Mouse (Mus musculus): ENCODE data around the gene Lamc3. TPM values are rescaled to one million over a fixed set of nuclear protein-coding genes. Genes with fewer than 3 reads are reported as not detected.

Lamc3 gene
- total and polyA plus RNA-seq, 3 experiments = 0.36 to 2.3 (median 0.57) TPM

GRCm38 (mm10) chr2:31943011-31943410 is 55.9 kb downstream of the Lamc3 start:
- intact Hi-C loops (cut with DNase I) = no loop called here
- Histone ChIP-seq H3K79me2 (replicated peaks; ENCODE audit: control insufficient read depth, insufficient read depth, low read length) (no peaks in the 10 kb centered on the region), H3K9ac (ENCODE audit: low read depth, low read length) (no peak overlapping the region), H3K4me1 (ENCODE audit: control insufficient read depth, insufficient read depth, low read length) (no peaks in the 10 kb centered on the region), H3K27me3 (ENCODE audit: control insufficient read depth, insufficient read depth, low read length) (no peaks in the 10 kb centered on the region), H3K27ac (no peak overlapping the region), H3K36me3 (ENCODE audit: control insufficient read depth, insufficient read depth, low read length) (no peaks in the 10 kb centered on the region), H3K4me3 (no peak overlapping the region)
- DNase-seq = no peak
- TF ChIP-seq CTCF (IDR thresholded peaks at IDR 0.05) (no peak), EP300 (IDR thresholded peaks at IDR 0.05; ENCODE audit: insufficient read depth, low read depth, low read length) (no peak), POLR2A (IDR thresholded peaks at IDR 0.05; ENCODE audit: insufficient read depth, low read depth, low read length) (no peak)
- WGBS = 65% methylated on average over 4 of the region's 4 CpGs

GRCm38 (mm10) chr2:31945580-31945979 is 58.5 kb downstream of the Lamc3 start:
- Histone ChIP-seq H3K79me2 (replicated peaks; ENCODE audit: control insufficient read depth, insufficient read depth, low read length) (no peaks in the 10 kb centered on the region), H3K36me3 (ENCODE audit: control insufficient read depth, insufficient read depth, low read length) (no peaks in the 10 kb centered on the region), H3K9ac (ENCODE audit: low read depth, low read length) (no peak overlapping the region), H3K4me3 (no peak overlapping the region), H3K27me3 (ENCODE audit: control insufficient read depth, insufficient read depth, low read length) (no peaks in the 10 kb centered on the region), H3K4me1 (ENCODE audit: control insufficient read depth, insufficient read depth, low read length) (no peaks in the 10 kb centered on the region), H3K27ac (no peak overlapping the region)
- WGBS = 55% methylated on average over 2 of the region's 2 CpGs
- TF ChIP-seq POLR2A (IDR thresholded peaks at IDR 0.05; ENCODE audit: insufficient read depth, low read depth, low read length) = no peak
- intact Hi-C loops (cut with DNase I) = no loop called here
- no peak for DNase-seq

GRCm38 (mm10) chr2:31948392-31948791 is 61.3 kb downstream of the Lamc3 start:
- no peak overlapping the region for H3K4me3 ChIP-seq
- no peaks in the 10 kb centered on the region for H3K4me1 ChIP-seq (ENCODE audit: control insufficient read depth, insufficient read depth, low read length)
- H3K27me3 ChIP-seq (ENCODE audit: control insufficient read depth, insufficient read depth, low read length) = no peaks in the 10 kb centered on the region
- no peak overlapping the region for H3K27ac ChIP-seq
- peak; percentile 53 to 70 for DNase-seq
- no peak for TF ChIP-seq POLR2A (IDR thresholded peaks at IDR 0.05; ENCODE audit: insufficient read depth, low read depth, low read length)
- TF ChIP-seq CTCF (IDR thresholded peaks at IDR 0.05) = peak; percentile 31
- no peak for TF ChIP-seq EP300 (IDR thresholded peaks at IDR 0.05; ENCODE audit: insufficient read depth, low read depth, low read length)
- H3K36me3 ChIP-seq (ENCODE audit: control insufficient read depth, insufficient read depth, low read length) = no peaks in the 10 kb centered on the region
- H3K79me2 ChIP-seq (replicated peaks; ENCODE audit: control insufficient read depth, insufficient read depth, low read length) = no peaks in the 10 kb centered on the region
- WGBS = 57% methylated on average over 6 of the region's 6 CpGs
- intact Hi-C loops (cut with DNase I) = no loop called here
- no peak overlapping the region for H3K9ac ChIP-seq (ENCODE audit: low read depth, low read length)

- WGBS = 63% methylated on average over 6 of the region's 6 CpGs
- no peak overlapping the region for H3K9ac ChIP-seq (ENCODE audit: low read depth, low read length)
- no peak overlapping the region for H3K27ac ChIP-seq
- H3K36me3 ChIP-seq (ENCODE audit: control insufficient read depth, insufficient read depth, low read length) = no peaks in the 10 kb centered on the region
- no peak overlapping the region for H3K4me3 ChIP-seq
- TF ChIP-seq POLR2A (IDR thresholded peaks at IDR 0.05; ENCODE audit: insufficient read depth, low read depth, low read length) (no peak), EP300 (IDR thresholded peaks at IDR 0.05; ENCODE audit: insufficient read depth, low read depth, low read length) (no peak), CTCF (IDR thresholded peaks at IDR 0.05) (no peak)
- no peaks in the 10 kb centered on the region for H3K79me2 ChIP-seq (replicated peaks; ENCODE audit: control insufficient read depth, insufficient read depth, low read length)
- intact Hi-C loops (cut with DNase I) = no loop called here
- H3K27me3 ChIP-seq (ENCODE audit: control insufficient read depth, insufficient read depth, low read length) = no peaks in the 10 kb centered on the region
- DNase-seq = no peak
- no peaks in the 10 kb centered on the region for H3K4me1 ChIP-seq (ENCODE audit: control insufficient read depth, insufficient read depth, low read length)
Measured at GRCm38 (mm10) chr2:31948801-31949200, 61.7 kb downstream of the Lamc3 start.

- 1% methylated on average over 66 of the region's 66 CpGs for WGBS
Measured at GRCm38 (mm10) chr2:31950058-31950871, 63.2 kb downstream of the Lamc3 start, which contains the start of gene Aif1l. Gene Aif1l, plus strand, starts transcription at chr2:31950139.

GRCm38 (mm10) chr2:31950966-31951365 is 63.9 kb downstream of the Lamc3 start:
- Histone ChIP-seq H3K27ac (no peak overlapping the region), H3K4me1 (ENCODE audit: control insufficient read depth, insufficient read depth, low read length) (no peaks in the 10 kb centered on the region)

More at GRCm38 (mm10) chr2:31950058-31950871, 63.2 kb downstream of the Lamc3 start, which contains the start of gene Aif1l:
- intact Hi-C loops (cut with DNase I) = no loop called here
- H3K4me3 ChIP-seq = peak within 1 kb of the TSS; percentile 47
- TF ChIP-seq EP300 (IDR thresholded peaks at IDR 0.05; ENCODE audit: insufficient read depth, low read depth, low read length) (no peak), POLR2A (IDR thresholded peaks at IDR 0.05; ENCODE audit: insufficient read depth, low read depth, low read length) (no peak), CTCF (IDR thresholded peaks at IDR 0.05) (peak; percentile 60)
- H3K36me3 ChIP-seq (ENCODE audit: control insufficient read depth, insufficient read depth, low read length) = no peaks in the 10 kb centered on the region
- no peaks in the 10 kb centered on the region for H3K79me2 ChIP-seq (replicated peaks; ENCODE audit: control insufficient read depth, insufficient read depth, low read length)
- H3K27ac ChIP-seq = no peak within 1 kb of the TSS
- no peaks in the 10 kb centered on the region for H3K4me1 ChIP-seq (ENCODE audit: control insufficient read depth, insufficient read depth, low read length)
- peak; percentile 60 to 73 for DNase-seq
- H3K9ac ChIP-seq (ENCODE audit: low read depth, low read length) = peak within 1 kb of the TSS; percentile 41
- H3K27me3 ChIP-seq (ENCODE audit: control insufficient read depth, insufficient read depth, low read length) = no peaks in the 10 kb centered on the region

More at GRCm38 (mm10) chr2:31950966-31951365, 63.9 kb downstream of the Lamc3 start:
- 59% methylated on average over 9 of the region's 9 CpGs for WGBS
- DNase-seq = no peak
- Histone ChIP-seq H3K4me3 (no peak overlapping the region), H3K79me2 (replicated peaks; ENCODE audit: control insufficient read depth, insufficient read depth, low read length) (no peaks in the 10 kb centered on the region), H3K27me3 (ENCODE audit: control insufficient read depth, insufficient read depth, low read length) (no peaks in the 10 kb centered on the region), H3K36me3 (ENCODE audit: control insufficient read depth, insufficient read depth, low read length) (no peaks in the 10 kb centered on the region), H3K9ac (ENCODE audit: low read depth, low read length) (no peak overlapping the region)
- intact Hi-C loops (cut with DNase I) = no loop called here
- TF ChIP-seq POLR2A (IDR thresholded peaks at IDR 0.05; ENCODE audit: insufficient read depth, low read depth, low read length) (no peak), CTCF (IDR thresholded peaks at IDR 0.05) (no peak), EP300 (IDR thresholded peaks at IDR 0.05; ENCODE audit: insufficient read depth, low read depth, low read length) (no peak)

Data from heart, adult 2 months (tissue).